15 mouse cellular contexts compared by ENCODE assay signal in the genomic region with DNA sequence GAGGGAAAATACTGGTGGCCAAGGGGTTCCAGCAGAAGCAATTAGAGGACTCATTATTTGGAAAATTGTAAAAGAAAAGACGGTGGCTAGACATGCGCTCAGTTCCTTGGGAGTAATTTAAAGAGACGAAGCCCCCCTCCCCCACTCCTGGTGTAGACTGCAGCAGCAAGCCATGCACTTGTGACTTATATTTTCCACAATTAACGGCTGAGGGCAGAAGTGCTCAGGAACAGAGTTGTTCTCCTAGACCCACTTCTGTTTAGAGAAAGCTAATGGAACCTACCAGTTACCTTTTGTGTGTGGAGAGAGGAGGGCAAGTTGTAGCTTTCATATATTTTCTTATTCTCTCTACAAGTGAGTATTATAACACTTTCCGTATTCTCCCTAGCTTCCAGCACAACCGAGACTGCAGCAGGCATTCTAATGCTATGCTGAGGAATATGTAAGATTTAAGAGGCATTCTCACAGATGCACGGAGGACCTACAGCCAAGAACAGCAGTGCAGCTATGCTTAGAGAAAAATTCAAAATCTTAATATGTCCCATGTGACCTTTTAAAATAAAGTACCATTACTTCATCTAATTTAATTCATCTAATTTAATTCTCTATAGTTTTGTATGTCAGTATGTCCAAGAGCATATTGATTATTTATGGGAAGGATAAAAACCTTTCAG.
DNase-seq lines count a peak whose midpoint lies in the region; ATAC-seq lines count a peak whose summit lies in the region.
"Had no signal": no experiment of that assay in that cellular context is flagged by ENCODE, and none has a peak within 500 bp of the region (broad histone marks: within the 10 kb centered on the region; RNA-seq: fewer than 3 reads in every experiment).

No protein-coding gene starts in this region.

- H3K9me3 ChIP-seq in embryonic facial prominence, embryonic 11.5 days (replicated peaks; ENCODE audit: control insufficient read depth, low read length): no peaks in the 10 kb centered on the region
- peaks cover 3% of the 10 kb centered on the region; the same call in 1 of the 2 replicates for H3K9me3 ChIP-seq in embryonic facial prominence, embryonic 10.5 days
- H3K9me3 ChIP-seq in midbrain, embryonic 14.5 days (ENCODE audit: control insufficient read depth, low read length): no peaks in the 10 kb centered on the region
- no peaks in the 10 kb centered on the region for H3K9me3 ChIP-seq in midbrain, embryonic 16.5 days (replicated peaks; ENCODE audit: control insufficient read depth, low read length, poor library complexity, severe bottlenecking)
- H3K9me3 ChIP-seq in limb, embryonic 11.5 days (ENCODE audit: control insufficient read depth, low read length): no peaks in the 10 kb centered on the region
- H3K9me3 ChIP-seq: hindbrain, embryonic 12.5 days had no signal

- no peak overlapping the region for H3K9ac ChIP-seq in embryonic facial prominence, embryonic 11.5 days (replicated peaks; ENCODE audit: low read length)
- H3K9ac ChIP-seq in midbrain, embryonic 14.5 days (replicated peaks; ENCODE audit: low read length): no peak overlapping the region
- no peak overlapping the region for H3K9ac ChIP-seq in midbrain, embryonic 16.5 days (ENCODE audit: low read depth, low read length)
- no peak overlapping the region for H3K9ac ChIP-seq in limb, embryonic 11.5 days (ENCODE audit: low read length)
- H3K9ac ChIP-seq: hindbrain, embryonic 12.5 days; liver, embryonic 14.5 days had no signal

- no peaks in the 10 kb centered on the region for H3K36me3 ChIP-seq in embryonic facial prominence, embryonic 11.5 days (replicated peaks; ENCODE audit: control insufficient read depth, insufficient read depth, low read depth, low read length)
- H3K36me3 ChIP-seq in embryonic facial prominence, embryonic 10.5 days (replicated peaks): no peaks in the 10 kb centered on the region
- H3K36me3 ChIP-seq in midbrain, embryonic 14.5 days (ENCODE audit: control insufficient read depth, insufficient read depth, low read length): no peaks in the 10 kb centered on the region
- no peaks in the 10 kb centered on the region for H3K36me3 ChIP-seq in midbrain, embryonic 16.5 days (ENCODE audit: control insufficient read depth, insufficient read depth, low read length)
- H3K36me3 ChIP-seq in limb, embryonic 11.5 days (ENCODE audit: control insufficient read depth, insufficient read depth, low read length): no peaks in the 10 kb centered on the region
- H3K36me3 ChIP-seq: hindbrain, embryonic 12.5 days had no signal

- peak; percentile 41 for DNase-seq in embryonic facial prominence, embryonic 11.5 days (ENCODE audit: low spot score)
- no peak for DNase-seq in embryonic facial prominence, embryonic 10.5 days (ENCODE audit: low spot score)
- peak; percentile 23 for DNase-seq in midbrain, embryonic 14.5 days
- peak; percentile 66 for DNase-seq in limb, embryonic 11.5 days (ENCODE audit: low spot score)
- DNase-seq in kidney, postnatal 4 days: no peak
- DNase-seq in testis, postnatal 10 days (ENCODE audit: low spot score): no peak
- DNase-seq: cerebellum, adult 11 months; gastrocnemius, postnatal 14 days; kidney, adult 8-10 months; right cerebral cortex, postnatal 25 days; thymus, postnatal 25 days had no signal

- no peaks in the 10 kb centered on the region for H3K4me1 ChIP-seq in embryonic facial prominence, embryonic 11.5 days (ENCODE audit: control insufficient read depth, insufficient read depth, low read length)
- H3K4me1 ChIP-seq in embryonic facial prominence, embryonic 10.5 days: peaks cover 15% of the 10 kb centered on the region
- no peaks in the 10 kb centered on the region for H3K4me1 ChIP-seq in midbrain, embryonic 14.5 days (ENCODE audit: control insufficient read depth, insufficient read depth, low read length)
- H3K4me1 ChIP-seq in midbrain, embryonic 16.5 days (ENCODE audit: control insufficient read depth, insufficient read depth, low read length): no peaks in the 10 kb centered on the region
- H3K4me1 ChIP-seq in limb, embryonic 11.5 days (ENCODE audit: control insufficient read depth, insufficient read depth, low read length): peaks cover 14% of the 10 kb centered on the region

- H3K4me2 ChIP-seq in embryonic facial prominence, embryonic 11.5 days (ENCODE audit: low read depth, low read length): no peak overlapping the region
- no peak overlapping the region for H3K4me2 ChIP-seq in midbrain, embryonic 14.5 days (ENCODE audit: low read length)
- no peak overlapping the region for H3K4me2 ChIP-seq in midbrain, embryonic 16.5 days (ENCODE audit: low read length)
- no peak overlapping the region for H3K4me2 ChIP-seq in limb, embryonic 11.5 days (ENCODE audit: low read depth, severe bottlenecking)
- H3K4me2 ChIP-seq: hindbrain, embryonic 12.5 days had no signal

- H3K4me3 ChIP-seq in embryonic facial prominence, embryonic 11.5 days (ENCODE audit: low read depth, low read length): no peak overlapping the region
- no peak overlapping the region for H3K4me3 ChIP-seq in embryonic facial prominence, embryonic 10.5 days
- no peak overlapping the region for H3K4me3 ChIP-seq in midbrain, embryonic 14.5 days (replicated peaks; ENCODE audit: low read depth, low read length)
- H3K4me3 ChIP-seq in midbrain, embryonic 16.5 days (ENCODE audit: low read depth, low read length): no peak overlapping the region
- no peak overlapping the region for H3K4me3 ChIP-seq in limb, embryonic 11.5 days (ENCODE audit: low read depth, low read length)
- H3K4me3 ChIP-seq: hindbrain, embryonic 12.5 days had no signal

- WGBS in embryonic facial prominence, embryonic 11.5 days: 54% methylated on average over 7 of the region's 7 CpGs
- WGBS in embryonic facial prominence, embryonic 10.5 days: 64% methylated on average over 7 of the region's 7 CpGs
- WGBS in midbrain, embryonic 14.5 days: 74% methylated on average over 7 of the region's 7 CpGs
- 69% methylated on average over 7 of the region's 7 CpGs for WGBS in midbrain, embryonic 16.5 days
- WGBS in limb, embryonic 11.5 days: 35% methylated on average over 7 of the region's 7 CpGs

- H3K27me3 ChIP-seq in embryonic facial prominence, embryonic 11.5 days (ENCODE audit: control insufficient read depth, insufficient read depth, low read length): no peaks in the 10 kb centered on the region
- no peaks in the 10 kb centered on the region for H3K27me3 ChIP-seq in embryonic facial prominence, embryonic 10.5 days (replicated peaks; ENCODE audit: low read depth, poor library complexity, severe bottlenecking)
- H3K27me3 ChIP-seq in midbrain, embryonic 14.5 days (ENCODE audit: control insufficient read depth, insufficient read depth, low read length): no peaks in the 10 kb centered on the region
- H3K27me3 ChIP-seq in midbrain, embryonic 16.5 days (ENCODE audit: control insufficient read depth, insufficient read depth, low read depth, low read length): no peaks in the 10 kb centered on the region
- no peaks in the 10 kb centered on the region for H3K27me3 ChIP-seq in limb, embryonic 11.5 days (ENCODE audit: control insufficient read depth, insufficient read depth, low read length)
- H3K27me3 ChIP-seq: CH12.LX; hindbrain, embryonic 12.5 days had no signal

- H3K27ac ChIP-seq in embryonic facial prominence, embryonic 11.5 days (replicated peaks; ENCODE audit: low read depth, low read length): no peak overlapping the region
- H3K27ac ChIP-seq in embryonic facial prominence, embryonic 10.5 days (replicated peaks): no peak overlapping the region
- no peak overlapping the region for H3K27ac ChIP-seq in midbrain, embryonic 14.5 days (replicated peaks; ENCODE audit: low read depth, low read length)
- no peak overlapping the region for H3K27ac ChIP-seq in midbrain, embryonic 16.5 days (ENCODE audit: low read length)
- H3K27ac ChIP-seq in limb, embryonic 11.5 days (replicated peaks; ENCODE audit: low read depth, low read length): peak overlapping the region; percentile 47; the same call in 1 of the 2 replicates
- H3K27ac ChIP-seq: hindbrain, embryonic 12.5 days; liver, embryonic 14.5 days had no signal

- ATAC-seq in embryonic facial prominence, embryonic 11.5 days (replicated peaks; ENCODE audit: insufficient number of reproducible peaks, low FRiP score, low TSS enrichment, low read depth): no peak
- ATAC-seq in midbrain, embryonic 14.5 days (ENCODE audit: low FRiP score, low TSS enrichment): no peak
- no peak for ATAC-seq in midbrain, embryonic 16.5 days
- ATAC-seq in limb, embryonic 11.5 days (ENCODE audit: insufficient number of reproducible peaks, low FRiP score, low TSS enrichment, low read depth): peak; percentile 73

Comparison
In these comparisons a context has a peak if more than half of its experiments do, and no peak if none do; other contexts are left out.
1. DNase-seq: peak in embryonic facial prominence, embryonic 11.5 days (single experiment), midbrain, embryonic 14.5 days (single experiment) and limb, embryonic 11.5 days (single experiment); none in embryonic facial prominence, embryonic 10.5 days (single experiment), kidney, postnatal 4 days (0 of 2) and testis, postnatal 10 days (single experiment).